Mouse (Mus musculus): Measurements from ENCODE around the gene Arel1.

DNA sequence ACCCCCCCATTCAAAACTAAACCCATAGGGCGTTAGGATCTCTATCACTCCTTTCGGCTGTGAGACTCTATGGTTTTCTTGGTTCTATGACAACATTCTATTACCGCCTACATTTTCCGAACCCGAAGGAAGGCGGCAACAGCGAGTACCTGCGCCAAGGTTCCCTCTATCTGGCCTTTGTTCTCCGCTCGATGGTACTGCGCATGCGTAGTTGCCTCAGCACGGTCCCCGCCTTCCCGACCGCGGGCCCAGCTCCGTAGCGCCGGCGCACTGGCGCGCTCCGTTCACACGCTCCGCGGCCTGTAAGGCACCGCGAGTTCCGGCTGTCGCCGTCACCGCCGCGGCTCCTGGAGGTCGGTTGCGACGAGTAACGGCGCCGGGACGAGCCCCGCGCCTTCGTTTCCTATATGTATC is 25.4 kb upstream of the Arel1 start, which contains the start of gene Ylpm1:
- TF ChIP-seq POLR2A (IDR thresholded peaks at IDR 0.05; ENCODE audit: insufficient read depth, low read length) (peak; percentile 73), CTCF (IDR thresholded peaks at IDR 0.05; ENCODE audit: low read depth, low read length) (peak; percentile 51)

All from ES-Bruce4 (cell line).